Mouse (Mus musculus) embryo, embryonic 11.5 days (tissue): ENCODE results near the gene Car9.

Experiments used
- DNase-seq: peaks from one replicate; pipeline ENCODE4 v3.0.0-alpha.2; 2012; ENCODE audit warnings: low read depth, low spot score

Car9 gene

GRCm38 (mm10) chr4:43561997-43562768 lies 55.4 kb downstream of the Car9 start, which contains the start of the genes Creb3 and Tln1:
TSS of gene Creb3 (plus strand) at chr4:43562332.
TSS of gene Tln1 (minus strand) at chr4:43562691.
- DNase-seq, result peak; percentile 89

GRCm38 (mm10) chr4:43562769-43563600 lies 56.2 kb downstream of the Car9 start:
- DNase-seq, result no peak
